19 mouse cellular contexts compared by ENCODE assay signal in genomic region chr9:71323303-71323952, GRCm38 (mm10).
"Had no signal": no experiment of that assay in that cellular context is flagged by ENCODE, and none has a peak within 500 bp of the region (broad histone marks: within the 10 kb centered on the region; RNA-seq: fewer than 3 reads in every experiment).

No protein-coding gene starts in this region.

- H3K4me1 ChIP-seq: megakaryocyte, embryonic 14.5 days; midbrain, embryonic 13.5 days; midbrain, embryonic 15.5 days; neural tube, embryonic 12.5 days had no signal

- H3K9ac ChIP-seq: lung, embryonic 15.5 days; midbrain, embryonic 13.5 days; midbrain, embryonic 15.5 days; neural tube, embryonic 12.5 days had no signal

- H3K27me3 ChIP-seq: lung, embryonic 15.5 days; midbrain, embryonic 13.5 days; midbrain, embryonic 15.5 days had no signal

- H3K36me3 ChIP-seq: lung, embryonic 15.5 days; midbrain, embryonic 13.5 days; midbrain, embryonic 15.5 days; neural tube, embryonic 12.5 days had no signal

- H3K27ac ChIP-seq: lung, embryonic 15.5 days; macrophage; midbrain, embryonic 13.5 days; midbrain, embryonic 15.5 days; neural tube, embryonic 12.5 days had no signal

- H3K4me2 ChIP-seq: lung, embryonic 15.5 days; midbrain, embryonic 11.5 days; midbrain, embryonic 13.5 days; midbrain, embryonic 15.5 days; neural tube, embryonic 12.5 days had no signal

- H3K4me3 ChIP-seq: lung, embryonic 15.5 days; megakaryocyte, embryonic 14.5 days; midbrain, embryonic 13.5 days; midbrain, embryonic 15.5 days; neural tube, embryonic 12.5 days had no signal

- ATAC-seq: lung, postnatal 0 days; midbrain, embryonic 13.5 days; midbrain, embryonic 15.5 days had no signal

- H3K9me3 ChIP-seq: lung, embryonic 15.5 days; megakaryocyte, embryonic 14.5 days; midbrain, embryonic 13.5 days; midbrain, embryonic 15.5 days; neural tube, embryonic 12.5 days had no signal

- DNase-seq: lung, adult 2 months; lung, postnatal 14 days; lung, postnatal 36 days; retina, postnatal 1 day; right cerebral cortex, adult 18-20 months; right cerebral cortex, postnatal 25 days; right cerebral cortex, postnatal 4 days; spleen, adult 18-20 months; thymus, adult 18-20 months; thymus, postnatal 14 days; thymus, postnatal 36 days had no signal
